Mouse (Mus musculus): Measurements from ENCODE around the gene Il27ra. TPM values are rescaled to one million over a fixed set of nuclear protein-coding genes. Genes with fewer than 3 reads are reported as not detected.
A peak's percentile ranks its signal among the peaks of the same experiment; 100 is the strongest.

Gene Il27ra
- total RNA-seq (2015) (1.5 and 2.2 TPM in 2 replicates), total RNA-seq (2017) (0.12 and 0.73 TPM in 2 replicates)

DNA sequence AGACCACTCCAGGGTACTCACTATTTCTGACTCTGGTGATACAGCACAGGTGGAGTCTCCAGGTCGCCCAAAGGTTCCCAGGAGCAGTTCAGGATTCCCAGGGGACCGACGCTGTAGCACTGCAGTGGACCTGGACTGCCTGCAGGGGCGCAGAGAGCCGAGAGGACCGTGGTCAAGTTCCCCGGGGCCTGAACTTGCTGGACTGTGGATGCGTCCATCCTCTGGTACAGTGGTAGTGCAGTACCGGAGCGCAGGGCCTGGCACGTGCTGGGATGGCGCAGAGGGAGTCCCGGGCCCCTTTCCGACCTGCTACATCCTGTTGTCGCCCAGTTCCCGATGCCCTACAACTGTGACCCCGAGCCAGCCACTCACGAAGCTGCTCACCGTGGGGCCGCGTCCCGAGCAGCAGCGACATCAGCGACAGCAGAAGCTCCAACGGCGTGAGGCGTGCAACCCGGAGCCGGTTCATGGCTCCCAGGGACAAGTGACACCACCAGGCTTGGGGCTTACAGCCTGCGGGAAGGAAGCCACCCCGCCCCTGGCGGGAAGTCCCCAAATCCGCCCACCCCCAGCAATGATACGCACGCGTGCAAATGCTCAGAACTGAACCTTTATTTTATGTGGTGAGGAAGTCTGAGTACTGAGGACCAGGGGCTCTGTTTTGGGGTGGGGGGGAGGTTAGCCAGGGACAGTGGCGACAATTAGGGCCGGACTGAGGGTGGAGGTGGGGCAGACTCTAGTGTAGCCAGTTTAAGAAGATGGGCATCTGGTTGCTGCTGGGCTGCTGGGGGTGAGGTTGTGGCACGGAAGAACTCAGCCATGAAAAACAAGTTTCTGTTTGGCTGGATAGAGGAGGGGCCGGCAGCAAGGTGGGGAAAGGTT is at the start of gene Il27ra:
Il27ra (minus strand) TSS at position 524 of the 882 bp plus-strand sequence.
- ATAC-seq (ENCODE audit: poor library complexity, severe bottlenecking) = peak; percentile 89

DNA sequence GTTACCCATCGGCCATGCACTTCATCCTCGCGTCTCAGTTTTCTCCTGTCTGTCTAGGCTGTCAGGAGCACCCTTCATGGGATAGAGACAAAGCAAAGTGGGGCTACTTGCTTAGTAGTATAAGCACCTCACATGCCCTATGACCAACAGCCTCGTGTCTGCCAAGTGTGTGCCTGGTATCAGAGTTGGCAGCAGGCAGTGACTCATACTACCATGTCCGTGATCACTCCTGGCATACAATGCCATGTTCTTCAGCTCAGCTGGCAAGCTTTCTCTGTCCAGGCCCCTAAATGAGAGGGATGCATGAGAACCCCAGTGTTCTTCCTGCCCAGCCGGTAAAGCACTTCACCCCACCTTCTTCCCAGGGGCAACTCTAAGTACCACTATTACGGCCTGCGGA is 48.2 kb upstream of the Il27ra start:
- no peak for ATAC-seq (ENCODE audit: poor library complexity, severe bottlenecking)

DNA sequence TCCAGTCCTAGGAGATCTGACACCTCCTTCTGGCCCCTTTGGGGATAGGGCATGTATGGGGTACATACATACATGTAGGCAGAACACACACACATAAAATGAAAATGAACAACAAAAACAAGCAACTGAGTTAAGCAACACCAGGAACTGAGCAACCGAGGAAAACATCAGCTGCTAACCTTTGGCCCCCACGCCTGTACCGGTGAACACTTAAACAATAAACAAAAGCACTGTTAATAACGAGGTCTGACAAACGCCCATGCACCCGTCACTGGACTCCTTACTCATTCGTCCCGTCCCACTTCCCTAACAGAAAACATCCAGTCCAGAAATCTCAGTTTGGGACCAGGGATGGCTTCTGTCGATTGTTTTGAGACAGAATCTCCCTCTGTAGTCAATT is 46.9 kb upstream of the Il27ra start:
- no peak for ATAC-seq (ENCODE audit: poor library complexity, severe bottlenecking)

DNA sequence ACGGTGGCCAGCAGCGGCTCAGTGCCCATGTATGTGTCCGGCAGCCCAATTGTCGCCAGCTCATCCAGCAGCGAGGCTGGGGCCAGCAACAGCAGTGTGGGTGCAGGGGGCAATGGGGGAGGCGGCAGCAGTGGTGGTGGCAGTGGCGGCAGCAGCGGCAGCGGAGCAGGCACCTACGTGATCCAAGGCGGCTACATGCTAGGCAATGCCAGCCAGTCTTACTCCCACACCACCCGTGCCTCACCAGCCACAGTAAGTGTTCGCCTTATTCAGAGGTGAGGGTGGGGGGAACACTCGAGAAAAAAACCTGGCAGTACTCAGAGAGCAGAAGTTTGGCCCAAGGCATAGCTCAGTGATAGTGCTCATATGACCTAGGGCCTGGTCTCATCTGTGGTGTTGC is 45.4 kb upstream of the Il27ra start:
- no peak for ATAC-seq (ENCODE audit: poor library complexity, severe bottlenecking)

DNA sequence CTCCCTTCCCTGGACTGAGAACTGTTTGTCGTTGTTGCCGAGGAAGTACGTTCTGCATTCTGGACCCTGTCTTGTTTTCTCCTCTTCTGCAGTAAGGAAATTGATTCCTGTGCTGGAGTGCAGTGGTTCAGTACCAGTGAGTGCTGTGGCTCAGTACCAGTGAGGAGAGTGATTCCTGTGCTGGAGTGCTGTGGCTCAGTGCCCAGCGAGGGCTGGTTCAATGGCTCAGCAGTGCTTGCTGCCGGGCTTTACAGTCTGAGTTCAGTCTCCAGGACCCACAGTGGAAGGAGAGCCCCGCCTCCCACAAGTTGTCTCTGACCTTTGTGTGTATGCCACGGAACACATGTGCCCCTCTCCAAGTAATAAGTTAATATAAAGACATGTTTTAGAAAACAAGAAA is 44.8 kb upstream of the Il27ra start:
- ATAC-seq (ENCODE audit: poor library complexity, severe bottlenecking) = no peak

DNA sequence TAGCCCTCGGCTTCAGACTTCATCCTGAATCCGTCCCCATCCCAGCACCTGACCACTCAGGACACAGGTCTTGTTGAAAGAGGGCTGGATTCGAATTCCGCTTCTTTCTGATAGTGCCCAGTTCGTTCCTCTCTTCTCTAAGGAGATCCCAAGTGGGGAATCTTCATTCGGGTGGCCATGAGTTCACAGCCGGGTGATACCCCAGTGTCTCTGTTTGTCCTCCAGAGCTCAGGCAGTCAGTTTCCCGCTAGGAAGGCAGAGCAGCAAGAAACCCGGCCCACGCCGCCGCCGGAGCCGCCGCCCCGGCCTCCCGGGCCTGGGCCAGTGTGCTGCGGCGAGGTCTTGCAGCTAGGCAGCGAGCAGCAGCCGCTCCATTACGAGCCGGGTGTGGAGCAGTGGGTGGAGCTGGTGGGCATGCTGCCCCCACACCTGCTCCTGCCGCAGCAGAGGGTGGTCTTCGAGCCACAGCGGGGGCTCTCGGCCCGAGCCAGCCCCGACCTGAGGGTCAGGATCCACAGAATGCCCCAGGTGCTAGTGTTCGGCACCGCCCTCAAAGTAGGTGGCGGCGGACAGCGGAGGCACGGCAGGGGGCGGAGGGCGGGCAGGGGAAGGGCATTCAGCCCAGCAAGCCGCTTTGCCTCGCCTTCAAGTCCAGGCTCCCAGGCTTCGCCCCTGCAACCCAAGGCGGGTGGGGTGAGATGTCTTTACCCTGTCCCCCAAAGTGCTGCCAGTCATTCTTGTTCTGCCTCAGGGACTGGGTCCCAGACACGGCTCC is 42.1 kb upstream of the Il27ra start:
- ATAC-seq (ENCODE audit: poor library complexity, severe bottlenecking) = no peak

DNA sequence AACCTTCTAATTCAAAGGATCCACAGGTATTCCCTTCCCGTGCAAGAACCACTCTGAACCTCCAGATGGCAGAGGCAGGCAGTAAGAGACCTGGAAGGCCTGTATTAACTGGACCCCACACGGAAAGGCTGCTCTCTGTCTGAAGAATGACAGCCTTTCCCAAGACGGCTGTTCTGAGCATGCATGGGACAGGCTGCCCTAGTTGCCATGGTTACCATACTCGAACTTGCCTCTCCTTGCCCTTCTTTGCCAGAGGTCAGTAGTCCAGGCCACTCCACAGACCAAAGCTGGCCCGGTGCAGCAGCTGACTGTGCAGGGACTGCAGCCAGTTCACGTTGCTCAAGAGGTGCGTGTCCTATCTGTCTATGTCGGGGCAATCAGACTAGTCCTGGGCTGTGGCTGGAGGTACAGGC is 41.4 kb upstream of the Il27ra start:
- no peak for ATAC-seq (ENCODE audit: poor library complexity, severe bottlenecking)

DNA sequence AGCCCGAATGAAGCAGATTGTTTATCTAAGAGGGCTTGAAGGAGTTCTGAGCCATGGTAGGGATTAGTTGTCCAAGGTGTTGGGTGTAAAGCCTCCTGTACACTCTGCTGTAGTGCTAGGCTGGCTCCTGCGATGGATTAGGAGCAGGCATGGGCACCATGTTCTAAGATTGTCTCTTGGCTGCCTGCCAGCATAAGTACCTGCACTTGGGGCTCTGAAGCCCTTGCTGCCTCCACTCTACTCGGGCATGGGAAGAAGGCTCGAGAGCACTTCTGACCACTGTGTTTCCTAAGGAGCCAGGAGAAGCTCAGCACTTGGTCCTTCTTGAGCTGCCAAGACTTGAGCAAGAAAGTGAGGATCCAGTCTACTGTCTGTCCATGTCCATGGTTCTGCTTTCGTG is 36.8 kb upstream of the Il27ra start:
- ATAC-seq (ENCODE audit: poor library complexity, severe bottlenecking) = no peak

DNA sequence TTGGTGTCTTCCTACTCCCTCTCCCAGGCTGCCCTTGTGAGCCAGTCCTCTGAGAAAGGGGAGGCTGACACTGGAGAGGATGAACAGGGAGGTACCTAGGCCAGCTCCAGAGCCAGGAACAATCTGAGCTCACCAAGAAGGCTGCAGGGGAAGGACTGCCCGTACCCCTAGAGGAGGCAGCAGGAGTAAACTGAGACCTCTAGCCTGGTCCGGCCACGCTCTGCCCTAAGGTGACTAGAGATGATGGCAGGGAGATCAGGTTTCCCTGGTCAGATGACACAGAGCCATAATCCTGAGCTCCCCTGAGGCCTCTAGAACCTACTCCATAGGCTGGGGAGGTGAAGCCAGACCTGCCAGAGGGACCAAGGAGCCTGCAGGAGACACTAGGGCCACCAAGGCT is 34.5 kb upstream of the Il27ra start:
- no peak for ATAC-seq (ENCODE audit: poor library complexity, severe bottlenecking)

DNA sequence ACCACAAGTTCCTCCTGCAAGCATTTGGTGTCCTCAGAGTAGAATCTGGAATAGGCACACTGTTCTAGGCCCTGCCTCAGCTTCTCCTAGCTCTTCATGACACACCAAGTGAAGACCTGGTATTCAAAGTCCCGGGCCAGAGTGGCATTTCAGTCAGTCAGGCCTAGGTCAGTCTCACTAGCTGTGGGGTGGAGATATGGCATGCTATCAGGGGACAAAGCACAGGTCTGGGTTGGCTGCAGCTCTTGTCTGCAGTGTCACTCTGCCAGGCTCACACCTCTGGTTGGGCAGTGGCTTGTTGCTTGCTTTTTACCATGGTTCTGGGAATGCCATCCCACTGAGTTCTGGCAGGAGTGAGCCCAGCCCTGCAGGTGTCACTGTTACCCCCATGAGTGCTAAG is 34.0 kb upstream of the Il27ra start:
- ATAC-seq (ENCODE audit: poor library complexity, severe bottlenecking) = no peak

DNA sequence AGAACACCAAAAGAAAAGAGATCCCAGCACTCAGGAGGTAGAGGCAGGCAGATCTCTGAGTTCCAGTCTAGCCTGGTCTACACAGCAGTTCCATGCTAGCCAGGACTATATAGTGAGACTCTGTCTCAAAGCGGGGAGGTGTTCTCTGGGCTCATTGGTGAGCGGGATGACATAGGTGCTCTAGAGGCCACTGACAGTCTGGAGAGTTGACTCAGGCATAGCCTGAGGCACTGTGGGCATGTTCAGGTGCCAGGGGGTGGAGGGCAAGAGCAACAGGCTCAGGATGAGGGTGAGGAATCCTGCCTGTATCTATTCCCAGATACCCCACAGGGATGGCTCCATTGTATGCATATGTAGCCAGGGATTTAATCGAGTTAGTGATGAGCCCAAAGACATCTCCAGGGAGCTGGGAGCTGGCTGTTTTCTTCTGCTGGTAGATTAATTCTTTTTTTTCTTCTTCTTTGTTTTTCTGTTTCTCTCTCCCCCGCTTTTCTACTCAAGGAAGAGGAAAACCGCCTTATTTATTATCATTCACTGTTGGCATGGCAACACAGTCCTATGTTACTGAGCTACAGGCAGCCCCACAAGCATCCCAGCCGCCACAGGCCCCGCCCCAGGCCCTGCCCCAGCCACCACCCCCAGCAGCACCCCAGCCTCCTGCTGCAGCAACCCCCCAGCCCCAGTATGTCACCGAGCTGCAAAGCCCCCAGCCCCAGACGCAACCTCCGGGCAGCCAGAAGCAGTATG is 31.0 kb upstream of the Il27ra start:
- ATAC-seq (ENCODE audit: poor library complexity, severe bottlenecking) = no peak

DNA sequence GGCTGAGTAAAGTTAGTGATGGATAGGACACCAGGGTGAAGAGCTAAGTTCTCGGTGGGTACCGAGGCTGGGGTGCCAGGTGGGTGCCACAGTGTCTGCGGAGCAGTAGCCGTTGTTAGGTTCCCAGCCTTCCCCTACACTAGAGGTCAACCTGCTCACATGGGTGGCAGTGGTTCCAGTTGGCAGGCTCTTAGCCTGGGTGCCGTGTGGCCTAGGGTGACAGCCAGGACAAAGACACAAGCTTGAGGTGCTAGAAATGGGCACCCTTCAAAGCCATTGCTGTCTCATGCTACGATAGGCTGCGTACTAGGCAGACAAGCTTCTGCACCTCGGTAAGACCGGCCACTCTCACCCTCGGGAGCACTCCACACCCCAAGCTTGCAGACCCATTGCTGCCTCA is 29.9 kb upstream of the Il27ra start:
- no peak for ATAC-seq (ENCODE audit: poor library complexity, severe bottlenecking)

DNA sequence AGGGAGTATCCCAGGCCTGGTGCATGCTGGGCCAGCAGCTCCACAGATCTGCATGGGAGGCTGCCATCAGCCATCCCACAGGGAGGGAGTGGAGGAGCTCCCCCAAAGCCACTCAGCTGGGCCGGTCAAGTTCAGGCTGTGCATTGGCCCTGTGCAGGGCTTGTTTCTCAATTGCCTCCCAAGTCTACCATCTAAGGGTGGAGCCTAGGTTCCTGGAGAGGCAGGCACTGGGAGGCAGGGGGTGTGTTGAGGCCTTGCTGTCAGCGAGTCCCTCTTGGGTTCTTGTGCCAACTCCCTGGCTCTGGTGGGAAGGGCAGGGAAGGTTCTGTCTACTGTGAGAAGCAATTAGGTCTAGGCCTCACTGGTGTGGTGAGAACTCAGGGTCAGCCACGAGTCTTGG is 29.5 kb upstream of the Il27ra start:
- no peak for ATAC-seq (ENCODE audit: poor library complexity, severe bottlenecking)

DNA sequence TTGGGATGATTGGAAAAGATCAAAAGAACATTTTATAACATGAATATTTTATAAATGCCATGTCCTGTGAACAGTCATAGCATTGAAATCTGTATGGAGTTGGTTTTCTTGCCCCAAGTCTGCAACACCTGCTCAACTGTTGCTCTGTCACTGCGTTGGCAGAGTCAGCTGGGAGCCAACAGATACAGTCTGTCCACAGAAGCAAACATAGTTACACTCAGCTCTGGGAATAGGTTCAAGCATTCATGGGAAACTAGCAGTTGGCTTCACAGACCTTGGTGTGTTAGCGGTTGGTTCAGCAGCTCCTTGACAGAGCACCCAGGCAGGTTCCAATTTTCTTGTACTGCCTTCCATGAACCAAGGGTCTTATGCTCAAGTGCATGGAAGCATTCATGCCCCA is 28.3 kb upstream of the Il27ra start:
- no peak for ATAC-seq (ENCODE audit: poor library complexity, severe bottlenecking)

DNA sequence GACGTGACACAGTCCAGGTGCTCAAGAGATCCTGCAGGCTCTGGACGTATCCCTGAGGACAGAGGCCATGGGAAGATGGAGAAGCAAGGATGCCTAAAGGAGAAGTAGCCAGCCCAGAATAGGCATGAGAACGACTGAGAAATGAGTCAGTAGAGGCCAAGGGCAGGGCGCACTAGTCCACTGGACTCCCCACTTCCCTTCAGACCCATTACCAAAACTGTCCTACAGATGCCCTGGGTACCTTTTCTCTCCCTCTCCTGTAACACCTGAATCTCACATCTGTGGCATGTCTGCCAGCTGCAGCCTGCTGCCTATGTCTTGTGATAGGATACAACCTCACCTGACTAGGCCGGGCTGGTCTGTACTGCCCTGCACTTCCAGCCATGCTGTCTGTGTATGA is 27.9 kb upstream of the Il27ra start:
- ATAC-seq (ENCODE audit: poor library complexity, severe bottlenecking) = no peak

DNA sequence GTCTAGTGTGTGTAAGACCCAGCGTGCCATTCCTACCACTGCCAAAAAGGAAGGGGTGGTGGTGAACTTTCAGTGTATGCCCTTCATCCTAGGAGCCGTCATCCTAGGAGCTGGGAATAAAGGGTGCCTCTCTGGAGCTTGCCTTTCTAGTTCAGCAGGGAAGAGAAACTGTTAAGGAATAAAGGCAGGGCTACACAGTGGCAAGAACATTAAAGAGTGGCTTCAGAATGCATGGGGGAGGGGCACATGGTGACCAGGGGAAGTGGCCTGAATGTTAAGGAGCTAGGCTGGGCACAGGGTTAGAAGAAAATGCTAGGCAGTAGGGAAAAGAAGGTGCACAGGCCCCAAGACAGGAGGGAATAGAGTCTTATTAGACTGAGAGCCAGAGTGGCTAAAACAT is 27.4 kb upstream of the Il27ra start:
- no peak for ATAC-seq (ENCODE audit: poor library complexity, severe bottlenecking)

DNA sequence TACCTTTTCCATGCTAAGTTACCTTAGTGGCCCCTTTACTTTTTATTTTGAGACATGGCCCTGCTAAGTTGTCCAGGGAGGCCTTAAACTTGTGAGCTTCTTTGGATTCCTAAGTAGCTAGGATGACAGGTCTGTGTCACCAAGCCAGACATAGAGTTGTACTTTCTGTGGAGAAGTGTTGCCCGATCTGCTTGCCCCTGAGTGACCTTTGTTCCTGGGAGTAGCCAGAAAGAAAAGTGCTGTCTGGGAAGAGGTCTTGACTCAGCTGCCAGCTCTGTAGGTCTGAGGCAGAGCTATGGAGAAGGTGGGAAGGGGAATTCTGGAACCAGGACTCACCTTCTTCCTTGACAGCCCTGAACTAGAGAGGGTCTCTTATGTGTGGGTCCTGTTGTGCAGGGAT is 26.8 kb upstream of the Il27ra start:
- no peak for ATAC-seq (ENCODE audit: poor library complexity, severe bottlenecking)

DNA sequence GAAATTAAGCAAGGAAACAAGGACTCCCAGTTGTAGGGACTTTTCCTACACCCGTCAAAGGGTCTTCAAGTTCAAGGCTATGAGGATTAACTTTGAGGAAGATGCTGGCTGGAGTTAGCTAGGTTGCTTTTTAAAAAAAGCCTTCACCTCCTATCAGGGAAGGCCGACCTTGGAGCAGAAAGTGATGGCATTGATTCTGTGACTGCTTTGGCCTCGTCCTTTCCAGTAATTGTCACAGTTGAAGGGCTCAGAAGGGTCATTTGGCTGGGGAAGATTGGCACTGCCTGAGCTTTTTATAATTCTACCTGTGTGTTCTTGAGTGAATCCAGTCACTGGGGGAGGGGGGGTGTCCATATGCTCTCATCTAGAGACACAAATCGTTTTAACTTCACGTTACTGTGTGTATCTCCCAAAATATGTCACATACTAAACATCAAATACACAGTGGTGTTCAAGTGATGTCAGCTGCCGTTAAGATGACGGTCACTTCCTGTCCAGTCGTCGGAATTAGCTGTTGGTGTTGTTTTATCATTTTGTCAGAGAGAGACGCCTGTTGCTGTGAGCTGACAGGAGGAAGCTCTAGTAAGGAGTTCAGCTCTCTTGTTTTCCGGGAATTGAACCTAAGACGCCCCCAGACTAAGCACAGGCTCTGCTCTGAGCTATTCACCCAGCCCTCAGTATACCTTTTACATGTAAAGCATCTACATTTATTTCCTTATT is 26.1 kb upstream of the Il27ra start:
- no peak for ATAC-seq (ENCODE audit: poor library complexity, severe bottlenecking)

DNA sequence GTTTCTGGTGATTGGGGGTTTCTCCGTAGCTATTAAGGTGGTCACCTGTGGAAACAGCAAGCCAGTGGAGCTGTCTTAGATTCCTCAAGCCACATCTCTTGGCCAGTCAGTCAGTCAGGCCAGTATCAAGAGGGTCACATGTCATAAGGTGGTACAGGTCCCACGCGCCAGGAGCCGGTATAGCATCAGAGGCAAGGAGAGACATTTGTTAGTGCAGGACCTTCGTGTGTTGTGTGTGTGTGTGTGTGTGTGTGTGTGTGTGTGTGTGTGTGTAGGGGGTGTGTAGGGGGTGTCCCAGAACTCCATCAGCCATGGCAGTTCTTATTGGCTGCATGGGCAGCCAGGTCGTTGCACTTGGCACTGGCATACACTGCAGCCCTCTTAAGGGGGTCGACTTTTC is 25.5 kb upstream of the Il27ra start:
- ATAC-seq (ENCODE audit: poor library complexity, severe bottlenecking) = no peak

DNA sequence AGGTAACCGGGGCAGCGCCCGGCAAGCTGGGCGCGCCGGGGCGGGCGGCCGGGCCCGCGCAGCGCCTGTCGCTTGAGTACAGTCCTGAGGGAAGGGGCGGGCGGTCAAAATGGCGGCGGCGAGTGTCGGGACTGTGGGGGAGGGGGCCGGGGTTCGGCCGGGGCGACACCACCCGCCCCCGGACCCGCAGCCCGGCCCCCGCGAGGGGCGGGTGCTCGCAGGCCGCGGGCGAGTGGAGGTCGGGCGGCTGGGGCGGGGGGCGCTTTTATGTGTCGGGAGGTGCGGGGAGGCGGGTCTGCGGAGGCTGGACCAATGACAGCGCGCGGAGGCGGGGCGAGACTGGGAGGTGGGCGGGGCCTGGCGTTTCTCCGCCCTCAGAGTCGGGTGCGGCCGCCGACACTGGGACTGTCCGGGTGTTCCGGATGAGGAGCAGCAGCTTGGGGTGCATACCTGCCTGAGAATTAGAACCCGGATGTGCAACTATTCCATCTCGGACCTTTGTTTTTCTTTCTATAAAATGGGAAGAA is 24.7 kb upstream of the Il27ra start:
- ATAC-seq (ENCODE audit: poor library complexity, severe bottlenecking) = peak; percentile 55

All from megakaryocyte, adult 5-6 weeks (primary cell).